Mouse (Mus musculus) adrenal gland, postnatal 10 days (tissue): ENCODE data around the gene Nme2. TPM values are rescaled to one million over a fixed set of nuclear protein-coding genes. Genes with fewer than 3 reads are reported as not detected.
"Not testable (repeated sequence)": the region's sequence is repeated elsewhere in the genome, so short reads cannot be mapped to it uniquely, and the experiment has no call there.

Experiments
- DNase-seq: peaks from one replicate; pipeline ENCODE4 v3.0.0; 2021; ENCODE audit warnings: mixed read lengths
- total RNA-seq, 2 experiments: library from RNA; stranded (reverse); gene quantifications; 2 replicates each; pipeline ENCODE4 v1.2.3; 2021

Gene Nme2
- total RNA-seq, 2 experiments from 2014 or later, result 550 to 566 TPM

- DNase-seq, result peak; percentile 98
Measured at GRCm38 (mm10) chr11:93968005-93968847, 12.2 kb upstream of the Nme2 start, which contains the start of the genes Gm20390 and Nme1. Gm20390 (minus strand) TSS chr11:93968293. Nme1 (minus strand) TSS chr11:93968521.

- no peak for DNase-seq
Measured at GRCm38 (mm10) chr11:93967381-93967780, 11.3 kb upstream of the Nme2 start.

GRCm38 (mm10) chr11:93965391-93965790, 9.3 kb upstream of the Nme2 start:
- no peak for DNase-seq

GRCm38 (mm10) chr11:93963013-93963412, 7.0 kb upstream of the Nme2 start:
- no peak for DNase-seq

GRCm38 (mm10) chr11:93961482-93961881, 5.4 kb upstream of the Nme2 start:
- no peak for DNase-seq

GRCm38 (mm10) chr11:93957746-93958145, 1.7 kb upstream of the Nme2 start:
- no peak for DNase-seq

GRCm38 (mm10) chr11:93957031-93957555, 1.0 kb upstream of the Nme2 start:
- no peak for DNase-seq

GRCm38 (mm10) chr11:93955256-93956150, 556 bp downstream of the Nme2 start:
- peak; percentile 96 for DNase-seq

- no peak for DNase-seq
Measured at GRCm38 (mm10) chr11:93954738-93955255, 1.3 kb downstream of the Nme2 start.

GRCm38 (mm10) chr11:93952376-93952775, 3.7 kb downstream of the Nme2 start:
- DNase-seq, result no peak

- DNase-seq, result no peak
Measured at GRCm38 (mm10) chr11:93950045-93950444, 6.0 kb downstream of the Nme2 start.

- DNase-seq, result no peak
Measured at GRCm38 (mm10) chr11:93948887-93949567, 7.0 kb downstream of the Nme2 start.

- DNase-seq, result no peak
Measured at GRCm38 (mm10) chr11:93944986-93945385, 11.1 kb downstream of the Nme2 start.

- DNase-seq, result no peak
Measured at GRCm38 (mm10) chr11:93940906-93941305, 15.2 kb downstream of the Nme2 start.

GRCm38 (mm10) chr11:93929106-93929505, 27.0 kb downstream of the Nme2 start:
- DNase-seq, result no peak

- not testable (repeated sequence) for DNase-seq
Measured at GRCm38 (mm10) chr11:93915019-93915418, 41.0 kb downstream of the Nme2 start.

- no peak for DNase-seq
Measured at GRCm38 (mm10) chr11:93911603-93912002, 44.5 kb downstream of the Nme2 start.

GRCm38 (mm10) chr11:93908829-93909228, 47.2 kb downstream of the Nme2 start:
- DNase-seq, result no peak

GRCm38 (mm10) chr11:93907839-93908238, 48.2 kb downstream of the Nme2 start:
- no peak for DNase-seq

GRCm38 (mm10) chr11:93906834-93907233, 49.2 kb downstream of the Nme2 start:
- no peak for DNase-seq
